Mouse (Mus musculus) cortical plate, adult 2 months (tissue): Measurements from ENCODE around the gene Patl2.

Source experiments
- CTCF ChIP-seq: fragments of 200-500 bp; IDR thresholded peaks from 2 replicates; pipeline ENCODE4 v1.5.1; 2011; ENCODE audit warnings: mild to moderate bottlenecking, control low read depth, low read length; ENCODE audit not compliant: insufficient read depth; ENCODE audit errors: extremely low read depth
- POLR2A ChIP-seq: fragments of 200-500 bp; IDR thresholded peaks from 2 replicates; pipeline ENCODE4 v1.6.1; 2011; ENCODE audit warnings: mild to moderate bottlenecking, low read length, control low read depth; ENCODE audit not compliant: insufficient read depth; ENCODE audit errors: extremely low read depth

- TF ChIP-seq CTCF (peak; percentile 21; the same call in 1 of the 2 replicates), POLR2A (no peak)
These were observed 83.9 kb downstream of the Patl2 start for GRCm38 (mm10) chr2:122102070-122102469.
